Mouse (Mus musculus) C2C12 (cell line): ENCODE results near the gene Stat6. TPM values are rescaled to one million over a fixed set of nuclear protein-coding genes. Genes with fewer than 3 reads are reported as not detected.

Experiments used
- H3K27me3 ChIP-seq: one replicate; pipeline ENCODE4 v1.6.1; 2011; ENCODE audit not compliant: control insufficient read depth, insufficient read depth, insufficient read length
- H3K36me3 ChIP-seq: one replicate; pipeline ENCODE4 v1.6.1; 2011; ENCODE audit not compliant: control insufficient read depth, insufficient read depth
- H3K4me3 ChIP-seq: one replicate; pipeline ENCODE4 v1.5.1; 2011; ENCODE audit warnings: mild to moderate bottlenecking, control low read depth; ENCODE audit not compliant: poor library complexity, insufficient read depth, severe bottlenecking
- H3K79me2 ChIP-seq: one replicate; pipeline ENCODE4 v1.6.1; 2011; ENCODE audit not compliant: control insufficient read depth, insufficient read depth
- H3K79me3 ChIP-seq: one replicate; pipeline ENCODE4 v1.6.1; 2011; ENCODE audit warnings: low read depth, control low read depth
- H3ac ChIP-seq: one replicate; pipeline ENCODE3; 2011; ENCODE audit warnings: low read depth; ENCODE audit not compliant: control insufficient read depth, insufficient read length
- CEBPB ChIP-seq: IDR thresholded peaks from one replicate; pipeline ENCODE4 v1.6.1; 2011; ENCODE audit warnings: low read depth, mild to moderate bottlenecking, control low read depth, moderate library complexity
- CTCF ChIP-seq: IDR thresholded peaks from one replicate; pipeline ENCODE4 v1.5.1; 2011; ENCODE audit not compliant: control insufficient read depth, insufficient read depth, insufficient read length
- FOSL1 ChIP-seq: IDR thresholded peaks from one replicate; pipeline ENCODE4 v1.8.0; 2011; ENCODE audit warnings: mild to moderate bottlenecking, low read length; ENCODE audit not compliant: poor library complexity, insufficient read depth, severe bottlenecking
- MAX ChIP-seq: IDR thresholded peaks from one replicate; pipeline ENCODE4 v1.6.1; 2011; ENCODE audit warnings: mild to moderate bottlenecking, control low read depth
- MYOD1 ChIP-seq: IDR thresholded peaks from one replicate; pipeline ENCODE4 v1.6.1; 2011; ENCODE audit warnings: low read depth; ENCODE audit not compliant: control insufficient read depth, insufficient read length
- MYOG ChIP-seq: IDR thresholded peaks from one replicate; pipeline ENCODE4 v1.6.1; 2011; ENCODE audit not compliant: control insufficient read depth, insufficient read length; ENCODE audit errors: extremely low read depth
- USF1 ChIP-seq: IDR thresholded peaks from one replicate; pipeline ENCODE4 v1.6.1; 2011; ENCODE audit warnings: low read depth, mild to moderate bottlenecking, control low read depth, moderate library complexity
- polyA plus RNA-seq: library from polyadenylated mRNA; unstranded; fragments of >200 nt; fragmentation: generic; extraction: Trizol; gene quantifications from one replicate; pipeline ENCODE4 v1.2.1, GENCODE M21; 2012; ENCODE audit warnings: missing spikeins

Gene Stat6
- polyA plus RNA-seq, 1 experiment = 0.26 TPM

GRCm38 (mm10) chr10:127674794-127675522 lies 32.2 kb downstream of the Stat6 start:
- H3K36me3 ChIP-seq = no peaks in the 10 kb centered on the region
- peak; percentile 80 for TF ChIP-seq CTCF
- TF ChIP-seq MYOG = no peak
- peaks cover 28% of the 10 kb centered on the region for H3K79me2 ChIP-seq
- peaks cover 8% of the 10 kb centered on the region for H3K79me3 ChIP-seq
- H3K4me3 ChIP-seq = peak overlapping the region; percentile 21
- H3ac ChIP-seq = no peak overlapping the region
- no peaks in the 10 kb centered on the region for H3K27me3 ChIP-seq

- TF ChIP-seq CTCF = no peak
- TF ChIP-seq MYOG = no peak
- TF ChIP-seq FOSL1 = no peak
- no peak for TF ChIP-seq MYOD1
- TF ChIP-seq USF1 = no peak
- no peak for TF ChIP-seq MAX
- TF ChIP-seq CEBPB = no peak
- H3K36me3 ChIP-seq = no peaks in the 10 kb centered on the region
- peaks cover 8% of the 10 kb centered on the region for H3K79me3 ChIP-seq
- peak overlapping the region; percentile 21 for H3K4me3 ChIP-seq
- H3ac ChIP-seq = no peak overlapping the region
- H3K27me3 ChIP-seq = no peaks in the 10 kb centered on the region
- peaks cover 34% of the 10 kb centered on the region for H3K79me2 ChIP-seq
These were observed 33.1 kb downstream of the Stat6 start for GRCm38 (mm10) chr10:127675859-127676398.

- peaks cover 42% of the 10 kb centered on the region for H3K79me2 ChIP-seq
- H3K4me3 ChIP-seq = peak overlapping the region; percentile 85
- no peaks in the 10 kb centered on the region for H3K36me3 ChIP-seq
- TF ChIP-seq CEBPB (no peak), MAX (peak; percentile 68)
- H3K27me3 ChIP-seq = no peaks in the 10 kb centered on the region
- peak overlapping the region; percentile 93 for H3ac ChIP-seq
- peaks cover 10% of the 10 kb centered on the region for H3K79me3 ChIP-seq
These were observed 34.1 kb downstream of the Stat6 start for GRCm38 (mm10) chr10:127676691-127677548.

- Histone ChIP-seq H3K27me3 (no peaks in the 10 kb centered on the region), H3K79me2 (peaks cover 51% of the 10 kb centered on the region), H3K4me3 (peak overlapping the region; percentile 85), H3K79me3 (peaks cover 10% of the 10 kb centered on the region), H3K36me3 (no peaks in the 10 kb centered on the region), H3ac (peak overlapping the region; percentile 93)
- TF ChIP-seq MAX (peak; percentile 70), USF1 (no peak), MYOD1 (no peak), CEBPB (no peak), CTCF (peak; percentile 86), FOSL1 (no peak)
These were observed 35.0 kb downstream of the Stat6 start for GRCm38 (mm10) chr10:127677591-127678336.

GRCm38 (mm10) chr10:127679208-127679607 lies 36.4 kb downstream of the Stat6 start:
- Histone ChIP-seq H3K36me3 (no peaks in the 10 kb centered on the region), H3K4me3 (no peak overlapping the region), H3K27me3 (no peaks in the 10 kb centered on the region), H3K79me2 (peaks cover 64% of the 10 kb centered on the region), H3K79me3 (peaks cover 13% of the 10 kb centered on the region), H3ac (no peak overlapping the region)
- TF ChIP-seq MYOD1 (no peak), CTCF (no peak), CEBPB (no peak), FOSL1 (no peak), MAX (no peak)
